Mouse (Mus musculus): ENCODE results near the gene Kcnj9.
A peak's percentile ranks its signal among the peaks of the same experiment; 100 is the strongest.

Gene Kcnj9

GRCm38 (mm10) chr1:172329131-172329530, at the start of gene Kcnj9:
Gene Kcnj9, minus strand, starts transcription at chr1:172329318.
- peak; percentile 83 for DNase-seq

DNA sequence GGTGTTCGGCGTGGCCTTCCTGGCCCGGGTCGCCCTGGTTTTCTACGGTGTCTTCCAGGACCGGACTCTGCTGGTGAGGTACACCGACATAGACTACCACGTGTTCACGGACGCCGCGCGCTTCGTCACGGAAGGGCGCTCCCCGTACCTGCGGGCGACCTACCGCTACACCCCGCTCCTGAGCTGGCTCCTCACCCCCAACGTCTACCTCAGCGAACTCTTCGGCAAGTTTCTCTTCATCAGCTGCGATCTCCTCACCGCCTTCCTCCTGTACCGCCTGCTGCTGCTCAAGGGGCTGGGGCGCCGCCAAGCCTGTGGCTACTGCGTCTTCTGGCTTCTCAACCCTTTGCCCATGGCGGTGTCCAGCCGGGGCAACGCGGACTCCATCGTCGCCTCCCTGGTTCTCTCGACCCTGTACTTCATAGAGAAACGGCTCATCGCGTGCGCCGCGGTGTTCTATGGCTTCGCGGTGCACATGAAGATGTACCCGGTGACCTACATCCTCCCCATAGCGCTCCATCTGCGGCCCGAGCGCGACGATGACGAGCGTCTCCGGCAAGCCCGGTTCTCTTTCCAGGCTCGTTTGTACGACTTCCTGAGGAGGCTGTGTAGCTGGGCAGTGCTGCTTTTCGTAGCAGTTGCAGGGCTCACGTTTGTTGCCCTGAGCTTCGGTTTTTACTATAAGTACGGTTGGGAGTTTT, 47.8 kb upstream of the Kcnj9 start:
- DNase-seq = no peak

GRCm38 (mm10) chr1:172376198-172376667, 47.1 kb upstream of the Kcnj9 start, which contains the start of gene Pigm:
Gene Pigm, plus strand, starts transcription at chr1:172376546.
- DNase-seq = peak; percentile 97

GRCm38 (mm10) chr1:172368768-172369418, 39.8 kb upstream of the Kcnj9 start:
- DNase-seq = no peak

- peak; percentile 34 for DNase-seq
Observed at GRCm38 (mm10) chr1:172364684-172365083, 35.6 kb upstream of the Kcnj9 start.

DNA sequence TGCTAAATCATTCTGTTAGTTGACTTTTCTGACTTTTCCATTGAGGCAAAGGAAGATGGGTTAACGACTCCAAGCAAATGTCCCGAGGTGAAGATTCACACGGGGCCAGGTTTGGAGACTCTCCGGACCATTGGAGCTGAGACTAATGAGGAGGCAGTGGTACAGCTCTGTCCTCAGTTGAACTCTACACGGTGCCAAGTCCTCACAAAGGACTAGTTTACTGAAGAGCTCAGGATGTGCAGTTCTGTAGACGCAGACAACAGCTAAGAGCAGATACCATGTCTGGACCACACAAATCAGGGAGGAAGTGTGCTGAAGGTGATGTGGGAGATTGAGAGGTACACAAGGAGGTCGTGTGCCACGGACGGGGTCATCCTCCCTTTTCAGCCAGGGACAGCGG, 29.2 kb upstream of the Kcnj9 start:
- DNase-seq = no peak

GRCm38 (mm10) chr1:172357550-172357949, 28.4 kb upstream of the Kcnj9 start:
- no peak for DNase-seq

DNA sequence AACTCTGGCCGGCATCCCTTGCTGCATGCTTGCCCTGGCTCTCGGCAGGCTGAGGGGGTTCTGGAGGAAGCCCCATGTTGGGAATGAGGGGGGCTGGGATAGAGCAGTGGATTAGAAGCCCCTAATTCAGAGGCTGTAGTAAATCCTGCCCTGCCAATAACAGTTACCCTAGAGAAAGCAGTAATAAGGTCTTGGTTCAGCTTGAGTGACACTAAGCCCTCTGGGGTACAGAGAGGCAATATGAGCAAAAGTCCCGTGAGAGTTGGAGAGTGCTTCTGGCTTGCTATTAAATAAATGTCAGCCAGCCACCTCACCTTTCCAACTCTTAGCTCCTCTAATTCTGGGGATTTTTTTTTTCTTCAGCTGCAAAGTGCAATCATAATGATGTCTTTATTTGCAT, 26.2 kb upstream of the Kcnj9 start:
- DNase-seq = no peak

DNA sequence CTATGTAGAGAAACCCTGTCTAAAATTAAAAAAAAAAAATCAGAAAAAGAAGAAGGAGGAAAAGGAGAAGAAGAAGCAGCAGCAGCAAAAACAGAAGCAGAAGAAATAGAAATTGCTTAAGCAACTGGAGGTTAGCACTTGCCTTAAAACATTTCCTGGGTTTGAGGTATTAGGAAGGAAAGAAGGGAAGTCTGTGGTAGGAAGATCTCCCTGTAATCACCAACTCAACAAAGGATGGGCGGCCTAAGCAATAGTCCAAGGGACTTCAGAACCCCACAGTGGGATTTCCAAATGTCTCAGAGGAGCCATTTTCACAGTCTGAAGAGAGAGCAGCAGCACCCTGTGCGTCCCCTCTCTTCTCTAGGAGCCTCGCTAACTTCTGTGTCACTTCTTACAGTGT, 23.3 kb upstream of the Kcnj9 start:
- DNase-seq = no peak

GRCm38 (mm10) chr1:172352001-172352400, 22.9 kb upstream of the Kcnj9 start:
- no peak for DNase-seq

DNA sequence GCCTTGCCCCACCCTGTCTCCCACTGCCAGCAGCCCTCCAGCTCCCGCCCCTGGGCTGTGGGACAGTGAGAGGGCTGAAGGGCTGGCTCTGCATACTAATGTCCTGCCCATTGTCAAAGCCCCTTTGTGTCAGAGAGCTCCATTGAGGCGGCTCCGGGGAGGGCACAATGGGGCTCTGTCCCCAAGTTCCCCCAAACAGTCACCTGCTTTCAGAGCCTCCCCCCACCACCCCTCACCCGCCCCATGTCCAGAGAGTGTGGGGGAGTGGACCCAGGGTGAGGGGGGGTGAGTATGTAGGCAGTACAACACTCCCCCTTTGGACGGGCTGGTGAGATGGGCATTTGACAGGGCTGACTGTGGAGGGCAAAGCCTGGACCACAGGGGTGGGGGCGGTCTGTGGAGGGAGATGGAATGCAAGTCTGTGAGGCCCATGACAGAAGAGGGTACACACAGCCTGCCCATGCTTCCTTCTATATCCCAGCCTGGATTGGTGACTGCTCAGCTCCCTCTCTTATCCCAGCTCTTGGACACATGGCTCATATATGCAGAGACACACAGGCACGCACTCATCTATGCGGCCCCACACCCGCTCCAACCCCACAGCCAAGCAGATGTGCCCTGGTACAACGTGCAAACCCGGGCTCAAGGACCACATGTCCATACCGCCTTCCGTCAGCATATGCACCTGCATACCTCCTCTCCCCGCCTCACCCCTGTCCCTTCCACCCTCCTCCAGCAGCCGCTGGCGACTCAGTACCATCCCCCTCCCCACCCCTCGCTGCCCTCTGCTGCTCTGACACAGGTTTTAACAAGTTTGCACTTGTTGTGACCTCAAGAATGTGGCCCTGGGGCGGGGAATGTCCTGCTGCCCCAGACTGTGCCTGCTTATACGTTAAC, 21.0 kb upstream of the Kcnj9 start:
- peak; percentile 61 for DNase-seq

DNA sequence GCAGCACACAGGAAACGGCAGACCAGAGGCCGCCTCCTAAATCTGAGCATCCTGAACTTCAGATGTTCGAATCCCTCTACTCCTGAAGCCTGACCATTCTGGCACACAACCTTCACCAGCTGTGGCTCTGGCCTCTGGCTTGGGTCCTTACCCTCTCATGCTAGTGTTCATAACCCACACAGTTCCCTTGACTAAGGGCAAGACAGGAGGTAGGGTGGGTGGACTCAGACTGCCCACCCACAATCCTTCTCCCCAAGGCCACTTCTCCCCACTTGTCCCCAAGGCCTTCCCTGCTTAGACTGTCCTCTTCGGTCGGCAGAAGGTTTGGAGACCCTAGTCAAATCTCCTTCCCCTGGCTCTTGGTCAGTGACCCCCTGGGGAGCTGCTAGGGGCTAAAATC, 20.4 kb upstream of the Kcnj9 start:
- DNase-seq = no peak

- no peak for DNase-seq
Observed at GRCm38 (mm10) chr1:172347382-172347781, 18.3 kb upstream of the Kcnj9 start.

DNA sequence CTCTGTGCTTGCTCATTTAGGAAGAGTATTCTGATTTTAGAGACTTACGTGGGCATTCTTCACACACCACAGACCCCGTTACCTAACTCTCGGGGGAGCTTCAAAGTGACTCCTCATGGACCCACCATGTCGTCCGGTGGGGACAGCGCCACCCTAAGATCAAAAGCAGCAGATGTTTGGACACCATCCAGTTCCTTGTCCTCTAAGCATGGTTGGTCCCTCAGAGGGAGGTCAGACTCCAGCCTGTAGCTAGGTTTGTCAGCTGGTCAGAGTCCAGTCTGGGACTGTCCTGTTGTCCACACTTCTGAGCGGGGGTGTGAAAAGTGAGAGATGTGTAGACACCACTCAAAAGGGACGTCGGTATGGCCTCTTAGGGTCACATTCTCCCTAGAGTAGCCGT, 17.6 kb upstream of the Kcnj9 start:
- no peak for DNase-seq

DNA sequence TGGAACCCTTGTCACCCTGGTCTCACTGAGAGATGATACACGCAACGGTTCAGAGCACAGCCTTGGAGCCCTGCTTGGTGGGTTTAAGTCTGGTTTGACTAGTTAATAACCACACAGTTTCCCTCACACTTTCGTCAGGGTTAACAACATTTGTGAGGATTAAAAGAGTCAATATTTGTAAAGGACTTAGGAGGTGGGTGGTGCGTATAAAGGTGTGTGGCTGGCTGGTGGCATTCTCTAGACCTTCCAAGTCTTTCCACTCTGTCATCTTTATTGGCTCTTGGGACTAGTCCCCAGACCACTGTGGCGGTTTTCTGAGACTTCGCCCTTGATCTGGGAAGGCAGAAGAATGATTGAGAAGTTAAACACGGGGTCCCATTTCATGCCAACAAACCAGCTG, 15.7 kb upstream of the Kcnj9 start:
- DNase-seq = no peak

- DNase-seq = no peak
Observed at GRCm38 (mm10) chr1:172343914-172344313, 14.8 kb upstream of the Kcnj9 start.

DNA sequence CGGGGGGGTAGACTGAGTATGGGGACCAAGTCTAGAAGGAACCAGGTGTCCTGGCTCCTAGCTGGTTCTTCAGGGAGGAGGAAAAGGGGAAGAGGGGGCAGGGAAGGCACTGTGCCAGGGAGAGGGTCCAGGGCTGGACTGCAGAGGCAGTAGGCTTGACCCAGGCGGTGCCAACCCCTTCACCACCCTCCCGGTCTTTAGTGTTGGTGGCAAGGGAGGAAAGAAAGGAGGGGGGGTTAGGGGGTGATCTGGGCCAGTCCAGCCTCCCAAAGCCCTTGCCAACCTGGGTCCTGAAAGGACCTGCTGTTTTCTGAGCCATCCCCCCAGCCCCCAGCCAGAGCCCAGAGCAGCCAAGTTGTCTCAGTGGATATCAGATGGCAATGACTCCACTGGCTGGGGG, 13.6 kb upstream of the Kcnj9 start:
- peak; percentile 55 for DNase-seq

DNA sequence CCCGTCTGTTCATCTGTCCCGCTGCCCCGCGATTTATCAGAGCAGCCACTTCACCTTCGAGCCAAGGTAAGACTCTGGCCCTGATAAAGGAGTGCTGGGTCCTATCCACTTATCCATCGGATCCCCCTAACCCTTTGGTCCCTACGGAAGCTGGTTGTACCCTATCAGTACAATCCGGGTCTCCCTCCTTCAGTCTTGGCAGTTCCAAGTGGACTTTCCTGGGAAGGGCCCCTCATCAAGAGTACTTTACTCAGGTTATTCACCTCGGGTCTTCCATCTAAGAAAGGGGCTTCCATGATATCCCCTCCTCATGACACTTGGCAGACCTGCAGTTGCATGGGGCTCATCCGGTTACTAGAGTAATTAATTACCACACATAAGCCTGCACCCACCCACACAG, 12.3 kb upstream of the Kcnj9 start:
- DNase-seq = no peak

DNA sequence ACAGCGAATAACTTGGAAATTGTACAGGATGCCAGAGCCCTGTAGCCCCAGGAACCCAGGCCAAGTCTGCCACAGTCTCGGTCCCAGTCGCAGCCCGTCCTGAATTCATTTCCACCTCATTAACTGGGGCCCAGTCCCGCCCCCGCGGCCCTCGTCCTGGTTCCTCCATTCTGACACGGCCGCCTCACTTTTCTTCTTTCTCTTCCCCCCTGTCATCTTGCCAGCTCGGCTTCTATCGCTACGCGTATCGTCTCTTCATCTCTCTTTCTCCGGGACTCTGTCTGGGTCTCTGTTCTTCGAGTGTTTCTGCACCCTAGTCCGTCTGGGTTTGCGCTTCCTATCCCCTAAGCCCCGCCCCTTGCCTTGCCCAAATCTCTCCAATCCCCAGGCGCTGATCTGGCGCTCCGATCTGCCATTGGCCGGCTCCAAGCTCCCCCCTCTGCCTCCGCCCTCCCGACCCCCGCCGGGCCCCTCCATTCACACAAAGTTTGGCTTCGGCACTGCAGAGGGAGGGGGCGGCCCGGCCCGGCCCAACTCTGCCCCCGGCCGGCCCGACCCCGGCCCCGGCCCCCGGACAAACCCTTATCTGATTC, 11.7 kb upstream of the Kcnj9 start, which contains the start of gene Kcnj10:
Gene Kcnj10, plus strand, starts transcription at position 482 of the 593 bp plus-strand sequence.
- DNase-seq = peak; percentile 73

DNA sequence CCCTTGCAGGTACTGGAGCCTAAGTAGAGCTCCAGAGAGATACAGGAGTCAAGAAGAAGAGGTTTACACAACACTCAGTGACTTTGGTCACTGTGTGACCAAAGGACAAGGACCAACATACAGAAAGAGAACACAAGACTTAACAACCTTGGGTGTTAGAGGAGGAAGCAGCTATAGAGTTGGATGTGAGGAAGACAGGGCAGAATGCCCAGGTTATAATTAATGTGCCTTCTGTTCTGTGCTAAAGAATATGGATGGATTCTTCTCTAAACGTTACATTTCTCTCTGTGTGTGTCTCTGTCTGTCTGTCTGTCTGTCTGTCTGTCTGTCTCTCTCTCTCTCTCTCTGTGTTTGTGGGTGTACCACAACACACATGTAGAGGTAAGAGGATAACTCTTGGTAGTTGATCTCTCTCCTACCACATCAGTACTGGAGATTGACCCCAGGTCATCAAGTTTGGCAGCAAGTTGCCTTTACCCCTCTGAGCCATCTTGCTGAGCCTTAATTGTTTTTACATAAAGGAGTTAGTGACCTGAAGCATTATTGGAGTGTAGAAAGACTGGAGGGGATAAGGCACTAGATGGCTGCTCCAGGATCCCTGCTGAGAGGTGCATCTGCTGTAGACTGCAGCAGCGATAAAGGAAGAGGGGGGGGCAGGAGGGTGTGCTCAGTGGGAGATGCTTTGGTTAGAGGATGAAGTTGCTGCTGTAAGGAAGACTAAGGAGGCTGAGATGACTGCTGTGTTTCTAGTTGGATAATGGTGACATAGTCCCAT, 8.5 kb upstream of the Kcnj9 start:
- no peak for DNase-seq

GRCm38 (mm10) chr1:172335804-172336203, 6.7 kb upstream of the Kcnj9 start:
- no peak for DNase-seq

DNA sequence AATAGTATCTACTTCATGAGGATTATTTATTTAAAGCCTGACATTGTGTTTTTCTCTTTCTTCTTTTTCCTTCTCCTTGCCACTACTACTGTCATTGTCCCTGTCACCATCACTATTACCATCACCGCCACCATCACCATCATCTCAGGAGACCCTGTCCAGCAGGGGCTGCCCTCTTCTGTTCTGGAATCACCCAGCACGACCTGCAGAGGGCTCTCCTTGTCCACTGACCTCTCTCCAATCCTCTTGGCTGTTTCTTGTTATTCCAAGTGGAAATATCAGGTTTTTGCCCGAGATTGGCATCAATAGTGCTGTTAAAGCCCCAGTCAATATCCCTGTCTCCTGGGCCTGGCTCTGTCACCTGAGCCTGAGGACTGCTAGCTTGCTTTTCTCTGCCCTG, 4.4 kb upstream of the Kcnj9 start:
- DNase-seq = no peak
